Mouse (Mus musculus) lung, postnatal 4 days (tissue): ENCODE measurements around the gene Sv2b.
"Not testable (repeated sequence)": the region's sequence is repeated elsewhere in the genome, so short reads cannot be mapped to it uniquely, and the experiment has no call there.

Source experiments
- DNase-seq, 2 experiments: peaks; one replicate each; pipeline ENCODE4 v3.0.0; 2021

Sv2b gene

DNA sequence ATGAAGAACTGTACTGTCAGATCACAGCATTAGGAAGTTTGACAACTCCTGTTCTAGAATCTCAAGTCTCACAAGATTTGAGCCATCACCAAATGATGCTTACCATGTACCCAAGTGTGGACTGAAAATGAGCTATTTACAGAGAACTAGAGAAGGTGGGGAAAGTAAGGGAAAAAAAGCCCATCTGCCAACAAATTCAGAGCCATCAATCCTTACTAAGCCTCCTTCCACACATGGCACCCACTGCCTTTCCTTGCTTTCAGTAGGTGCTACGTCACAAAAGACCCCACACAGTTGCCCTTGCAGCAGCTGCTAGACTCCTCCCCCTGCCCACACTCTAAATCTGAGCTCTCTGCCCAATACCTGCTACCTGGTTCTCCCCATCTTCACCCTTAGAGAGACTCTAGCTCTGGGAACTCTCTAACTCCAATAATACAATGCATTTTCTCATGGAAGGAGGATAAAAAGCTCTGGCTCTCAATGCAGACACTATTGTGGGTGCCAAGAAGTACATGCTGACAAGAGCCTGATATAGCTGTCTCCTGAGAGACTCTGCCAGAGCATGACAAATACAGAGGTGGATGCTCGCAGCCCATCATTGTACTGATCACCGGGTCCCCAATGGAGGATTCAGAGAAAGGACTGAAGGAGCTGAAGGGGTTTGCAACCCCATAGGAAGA lies 101.0 kb downstream of the Sv2b start:
- DNase-seq, result no peak

DNA sequence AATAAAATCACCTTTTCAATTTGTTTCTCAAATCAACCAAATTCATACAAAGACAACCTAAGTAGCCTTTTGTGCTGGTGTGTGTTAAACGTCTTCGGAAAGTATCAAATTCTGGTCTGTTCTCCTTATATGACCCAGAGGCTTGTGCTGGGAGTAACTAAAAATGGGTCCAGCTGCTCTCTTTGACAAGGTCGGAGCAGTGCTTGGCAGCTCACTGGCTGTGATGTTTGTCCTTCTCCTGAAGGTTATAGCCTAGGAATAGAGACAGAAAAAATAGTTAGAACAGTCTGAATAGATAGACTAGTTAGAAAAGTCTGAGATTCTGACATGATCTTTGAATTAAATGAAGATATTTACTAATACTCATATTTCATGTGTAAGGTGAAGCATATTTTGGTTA lies 102.4 kb downstream of the Sv2b start:
- DNase-seq, result no peak

DNA sequence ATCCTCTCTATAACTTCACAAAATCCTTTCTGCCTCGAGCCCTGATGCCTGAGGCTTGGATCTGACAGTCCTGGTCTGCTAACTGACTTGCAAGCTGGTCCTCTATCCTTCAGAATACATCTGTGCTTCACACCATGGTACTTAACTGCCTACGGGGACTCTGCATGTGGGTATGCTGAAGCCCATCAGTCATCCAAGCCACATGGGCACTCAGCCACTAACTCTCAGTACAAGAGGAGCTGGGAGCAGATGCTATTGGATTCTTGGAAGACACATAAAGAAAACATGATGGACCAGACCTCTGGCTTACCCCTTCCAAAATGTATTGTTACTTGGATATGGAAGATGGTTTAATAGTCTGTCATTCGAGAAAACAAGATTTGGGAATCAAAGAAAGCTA lies 103.7 kb downstream of the Sv2b start:
- DNase-seq, result no peak

- not testable (repeated sequence) for DNase-seq
Measured at GRCm38 (mm10) chr7:75194919-75195230, 114.2 kb downstream of the Sv2b start.

GRCm38 (mm10) chr7:75194158-75194918 lies 114.7 kb downstream of the Sv2b start:
- no peak for DNase-seq

DNA sequence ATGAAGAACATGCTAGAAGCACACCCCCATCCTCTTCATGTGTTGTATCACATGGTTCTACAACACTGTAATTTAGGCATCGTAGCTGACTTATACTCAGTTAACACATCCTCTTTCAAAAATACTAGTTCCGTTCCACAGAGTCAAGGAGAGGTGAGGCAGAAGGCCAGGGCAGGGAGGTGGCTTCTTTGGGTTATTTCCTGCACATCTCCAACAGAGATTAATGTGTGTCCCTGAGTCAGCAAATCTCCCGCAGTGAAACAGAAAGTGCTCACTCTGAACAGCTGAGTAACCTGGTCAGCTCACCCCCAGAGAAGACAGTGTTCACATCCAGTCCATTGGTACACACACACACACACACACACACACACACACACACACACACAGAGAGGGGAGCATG lies 118.9 kb downstream of the Sv2b start:
- DNase-seq, result no peak

DNA sequence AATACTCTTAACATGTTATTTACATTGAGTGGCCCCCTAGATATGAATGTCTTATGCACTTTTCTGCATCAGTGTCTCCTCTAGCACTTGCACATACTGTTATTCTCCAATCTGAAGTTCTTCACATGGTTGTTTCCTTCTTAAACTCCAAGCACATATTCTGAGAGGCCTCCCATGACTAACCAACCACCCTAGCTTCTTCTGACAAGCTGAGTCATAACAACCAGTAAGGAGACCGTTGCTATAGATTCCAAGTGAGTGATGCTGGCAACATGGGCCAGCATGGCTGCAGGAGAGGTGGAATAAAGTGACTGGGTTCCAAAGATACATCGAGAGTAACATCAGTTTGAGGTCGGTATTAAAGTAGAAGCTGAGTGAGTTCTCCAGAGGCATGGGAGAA lies 134.0 kb downstream of the Sv2b start:
- DNase-seq, result no peak

- DNase-seq, result no peak
Measured at GRCm38 (mm10) chr7:75167481-75167880, 141.6 kb downstream of the Sv2b start.

- no peak for DNase-seq
Measured at GRCm38 (mm10) chr7:75147174-75147573, 161.9 kb downstream of the Sv2b start.

- no peak for DNase-seq
Measured at GRCm38 (mm10) chr7:75142800-75143199, 166.3 kb downstream of the Sv2b start.

- DNase-seq, result no peak
Measured at GRCm38 (mm10) chr7:75141919-75142700, 167.0 kb downstream of the Sv2b start.

GRCm38 (mm10) chr7:75139306-75139705 lies 169.8 kb downstream of the Sv2b start:
- DNase-seq, result no peak

- peak in 1 of 2 experiments; percentile 8 for DNase-seq
Measured at GRCm38 (mm10) chr7:75134710-75135617, 174.1 kb downstream of the Sv2b start.

GRCm38 (mm10) chr7:75128036-75128435 lies 181.0 kb downstream of the Sv2b start:
- no peak for DNase-seq

- no peak for DNase-seq
Measured at GRCm38 (mm10) chr7:75124067-75124466, 185.0 kb downstream of the Sv2b start.

- DNase-seq, result peak in 1 of 2 experiments; percentile 47
Measured at GRCm38 (mm10) chr7:75118022-75118673, 190.9 kb downstream of the Sv2b start.

- DNase-seq, result peak in 1 of 2 experiments; percentile 19
Measured at GRCm38 (mm10) chr7:75110689-75111088, 198.4 kb downstream of the Sv2b start.

- peak; percentile 30 to 59 for DNase-seq
Measured at GRCm38 (mm10) chr7:75107441-75107840, 201.6 kb downstream of the Sv2b start.

- DNase-seq, result no peak
Measured at GRCm38 (mm10) chr7:75103900-75104299, 205.2 kb downstream of the Sv2b start.

DNA sequence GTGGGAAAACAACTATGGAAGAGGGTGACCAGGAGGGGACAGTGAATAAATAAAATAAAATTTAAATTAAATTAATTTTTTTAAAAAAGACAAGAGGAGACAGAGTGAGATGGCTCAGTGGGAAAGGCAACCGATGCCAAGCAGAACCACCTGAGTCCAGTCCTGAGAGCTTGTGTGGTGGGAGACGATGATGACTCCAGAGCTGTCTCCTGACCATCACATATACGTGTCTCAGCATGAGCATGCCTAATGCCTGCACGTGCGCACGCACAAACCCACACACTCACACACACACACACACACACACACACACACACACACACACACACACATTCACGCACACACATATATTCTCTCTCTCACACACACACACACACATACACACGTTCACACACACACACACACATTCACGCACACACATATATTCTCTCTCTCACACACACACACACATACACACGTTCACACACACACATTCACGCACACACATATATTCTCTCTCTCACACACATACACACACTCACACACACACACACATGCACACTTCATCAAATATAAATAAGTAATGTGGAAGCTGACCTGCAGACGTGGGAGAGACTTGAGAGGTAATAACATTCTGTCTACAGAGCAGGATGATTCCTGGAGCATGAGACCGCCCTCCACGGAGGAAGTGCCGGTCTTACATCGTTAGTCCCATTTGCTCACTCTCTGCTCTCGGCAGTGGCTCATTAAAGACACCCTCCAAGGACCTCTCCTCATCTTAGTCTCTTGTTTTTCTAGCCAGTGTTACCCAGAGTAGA lies 206.3 kb downstream of the Sv2b start:
- DNase-seq, result no peak

- no peak for DNase-seq
Measured at GRCm38 (mm10) chr7:75085473-75085872, 223.6 kb downstream of the Sv2b start.
